Mouse (Mus musculus) effector memory CD4-positive, alpha-beta T cell, adult 5 months (primary cell): ENCODE results near the gene Hist1h2bg. TPM values are rescaled to one million over a fixed set of nuclear protein-coding genes. Genes with fewer than 3 reads are reported as not detected.

Experiments
- polyA plus RNA-seq: library from polyadenylated mRNA; unstranded; fragments of 100-300 nt; shearing (Covaris generic); gene quantifications from one replicate; pipeline ENCODE4 v1.2.1, GENCODE M21; 2017

Gene Hist1h2bg
- polyA plus RNA-seq, 1 experiment from 2014 or later, result 3.7 TPM

Other genes starting within 250 kb of the Hist1h2bg start
- gene Zfp322a, start 202.2 kb upstream of the Hist1h2bg start, polyA plus RNA-seq, result 11.3 TPM
- gene Abt1, start 147.5 kb upstream of the Hist1h2bg start, polyA plus RNA-seq, result 14.7 TPM
- gene Btn1a1, start 105.5 kb upstream of the Hist1h2bg start, polyA plus RNA-seq, result not detected
- not detected for gene Btn2a2, start 82.5 kb upstream of the Hist1h2bg start, polyA plus RNA-seq
- gene Hist1h4h, start 40.3 kb upstream of the Hist1h2bg start, polyA plus RNA-seq, result 4.7 TPM
- gene Hist1h2af, start 37.5 kb upstream of the Hist1h2bg start, polyA plus RNA-seq, result not detected
- not detected for gene Hist1h3g, start 36.0 kb upstream of the Hist1h2bg start, polyA plus RNA-seq
- gene Hist1h2bh, start 28.0 kb upstream of the Hist1h2bg start, polyA plus RNA-seq, result 0.29 TPM
- gene Hist1h3f, start 27.3 kb upstream of the Hist1h2bg start, polyA plus RNA-seq, result 1.1 TPM
- not detected for gene Hist1h4f, start 19.7 kb upstream of the Hist1h2bg start, polyA plus RNA-seq
- gene Hist1h1d, start 18.1 kb upstream of the Hist1h2bg start, polyA plus RNA-seq, result 0.21 TPM
- 2.8 TPM for gene Hist1h3e, start 9.0 kb upstream of the Hist1h2bg start, polyA plus RNA-seq
- gene Hist1h2ae, start 176 bp upstream of the Hist1h2bg start, polyA plus RNA-seq, result 1.7 TPM
- gene Hist1h2bf, start 2.8 kb downstream of the Hist1h2bg start, polyA plus RNA-seq, result not detected
- gene Hist1h2ad, start 3.0 kb downstream of the Hist1h2bg start, polyA plus RNA-seq, result 0.70 TPM
- gene Hist1h3d, start 4.4 kb downstream of the Hist1h2bg start, polyA plus RNA-seq, result not detected
- 14.8 TPM for gene Hist1h4d, start 10.2 kb downstream of the Hist1h2bg start, polyA plus RNA-seq
- 2.0 TPM for gene Hist1h2be, start 49.7 kb downstream of the Hist1h2bg start, polyA plus RNA-seq
- 4.4 TPM for gene Hist1h1e, start 51.2 kb downstream of the Hist1h2bg start, polyA plus RNA-seq
- gene Hist1h2ac, start 112.6 kb downstream of the Hist1h2bg start, polyA plus RNA-seq, result 0.29 TPM
- 10.1 TPM for gene Hist1h2bc, start 112.8 kb downstream of the Hist1h2bg start, polyA plus RNA-seq
- gene Hist1h1t, start 124.4 kb downstream of the Hist1h2bg start, polyA plus RNA-seq, result not detected
- 4.5 TPM for gene Hist1h4c, start 127.1 kb downstream of the Hist1h2bg start, polyA plus RNA-seq
- 0.79 TPM for gene Hfe, start 139.5 kb downstream of the Hist1h2bg start, polyA plus RNA-seq
- gene Hist1h1c, start 167.4 kb downstream of the Hist1h2bg start, polyA plus RNA-seq, result 34.3 TPM
- not detected for gene Hist1h3c, start 174.2 kb downstream of the Hist1h2bg start, polyA plus RNA-seq
- gene Hist1h2bb, start 175.3 kb downstream of the Hist1h2bg start, polyA plus RNA-seq, result not detected
- gene Hist1h2ab, start 179.7 kb downstream of the Hist1h2bg start, polyA plus RNA-seq, result not detected
- gene Hist1h3b, start 180.9 kb downstream of the Hist1h2bg start, polyA plus RNA-seq, result not detected
- 6.6 TPM for gene Hist1h4b, start 185.6 kb downstream of the Hist1h2bg start, polyA plus RNA-seq
- not detected for gene Hist1h4a, start 189.8 kb downstream of the Hist1h2bg start, polyA plus RNA-seq
- 3.8 TPM for gene Hist1h3a, start 191.0 kb downstream of the Hist1h2bg start, polyA plus RNA-seq
- not detected for gene Hist1h1a, start 192.3 kb downstream of the Hist1h2bg start, polyA plus RNA-seq
- gene Trim38, start 198.5 kb downstream of the Hist1h2bg start, polyA plus RNA-seq, result not detected
- not detected for gene Slc17a2, start 235.6 kb downstream of the Hist1h2bg start, polyA plus RNA-seq